Mouse (Mus musculus): ENCODE measurements around the gene Itprid2.

DNA sequence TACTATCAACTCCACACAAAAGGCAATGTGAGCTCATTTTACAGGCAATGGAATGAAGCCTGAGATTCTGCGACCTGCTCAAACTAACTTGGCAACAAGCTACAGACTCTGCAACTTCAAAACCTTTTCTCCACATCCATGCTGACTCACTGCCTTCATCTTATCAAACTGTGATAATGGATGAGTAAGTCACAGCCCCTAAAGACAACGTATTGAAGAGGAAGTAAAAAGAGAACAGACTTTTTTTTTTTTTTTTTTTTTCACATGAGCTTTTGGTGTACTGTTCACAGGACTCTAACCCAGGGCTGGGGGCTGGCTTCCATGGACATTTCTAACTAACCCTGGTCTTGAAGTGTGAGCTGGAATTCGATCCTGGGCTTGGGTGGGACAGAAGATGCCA, 24.3 kb upstream of the Itprid2 start:
- TF ChIP-seq EP300 (IDR thresholded peaks at IDR 0.05; ENCODE audit: low read depth) (no peak), CTCF (IDR thresholded peaks at IDR 0.05; ENCODE audit: low read depth) (no peak)

Measured in liver, embryonic 14.5 days (tissue).